Mouse (Mus musculus) right cerebral cortex, postnatal 14 days (tissue): Measurements from ENCODE around the gene Rpl36a-ps1.
"Not testable (repeated sequence)": the region's sequence is repeated elsewhere in the genome, so short reads cannot be mapped to it uniquely, and the experiment has no call there.

ENCODE experiments used
- DNase-seq: peaks from one replicate; pipeline ENCODE4 v3.0.0; 2022

Gene Rpl36a-ps1

GRCm38 (mm10) chr14:98994218-98994617 lies at the start of gene Rpl36a-ps1:
Gene Rpl36a-ps1, minus strand, starts transcription at chr14:98994318.
- no peak for DNase-seq

GRCm38 (mm10) chr14:99043499-99043898 lies 49.4 kb upstream of the Rpl36a-ps1 start:
- no peak for DNase-seq

GRCm38 (mm10) chr14:99041416-99041815 lies 47.3 kb upstream of the Rpl36a-ps1 start:
- no peak for DNase-seq

- DNase-seq, result not testable (repeated sequence)
Observed at GRCm38 (mm10) chr14:99039308-99039707, 45.2 kb upstream of the Rpl36a-ps1 start.

- DNase-seq, result no peak
Observed at GRCm38 (mm10) chr14:99037703-99038102, 43.6 kb upstream of the Rpl36a-ps1 start.

- DNase-seq, result no peak
Observed at GRCm38 (mm10) chr14:99036039-99036438, 41.9 kb upstream of the Rpl36a-ps1 start.

GRCm38 (mm10) chr14:99034851-99035250 lies 40.7 kb upstream of the Rpl36a-ps1 start:
- not testable (repeated sequence) for DNase-seq

GRCm38 (mm10) chr14:99032596-99032995 lies 38.5 kb upstream of the Rpl36a-ps1 start:
- DNase-seq, result no peak

- DNase-seq, result no peak
Observed at GRCm38 (mm10) chr14:99031337-99031873, 37.3 kb upstream of the Rpl36a-ps1 start.

GRCm38 (mm10) chr14:99029987-99030386 lies 35.9 kb upstream of the Rpl36a-ps1 start:
- no peak for DNase-seq

GRCm38 (mm10) chr14:99022346-99023086 lies 28.4 kb upstream of the Rpl36a-ps1 start:
- no peak for DNase-seq

- no peak for DNase-seq
Observed at GRCm38 (mm10) chr14:99019136-99019808, 25.2 kb upstream of the Rpl36a-ps1 start.

- DNase-seq, result no peak
Observed at GRCm38 (mm10) chr14:99018691-99019090, 24.6 kb upstream of the Rpl36a-ps1 start.

GRCm38 (mm10) chr14:99010920-99011313 lies 16.8 kb upstream of the Rpl36a-ps1 start:
- no peak for DNase-seq

GRCm38 (mm10) chr14:99010224-99010919 lies 16.3 kb upstream of the Rpl36a-ps1 start:
- no peak for DNase-seq

GRCm38 (mm10) chr14:98992482-98992881 lies 1.6 kb downstream of the Rpl36a-ps1 start:
- no peak for DNase-seq

- DNase-seq, result no peak
Observed at GRCm38 (mm10) chr14:98990636-98991035, 3.5 kb downstream of the Rpl36a-ps1 start.

- DNase-seq, result no peak
Observed at GRCm38 (mm10) chr14:98989818-98990217, 4.3 kb downstream of the Rpl36a-ps1 start.

GRCm38 (mm10) chr14:98971921-98972320 lies 22.2 kb downstream of the Rpl36a-ps1 start:
- no peak for DNase-seq

- DNase-seq, result no peak
Observed at GRCm38 (mm10) chr14:98958978-98959658, 35.0 kb downstream of the Rpl36a-ps1 start.

- no peak for DNase-seq
Observed at GRCm38 (mm10) chr14:98956788-98957187, 37.3 kb downstream of the Rpl36a-ps1 start.

GRCm38 (mm10) chr14:98952441-98952840 lies 41.7 kb downstream of the Rpl36a-ps1 start:
- no peak for DNase-seq
